Mouse (Mus musculus): ENCODE measurements around the gene Capg.
"Not testable (repeated sequence)": the region's sequence is repeated elsewhere in the genome, so short reads cannot be mapped to it uniquely, and the experiment has no call there.

- TF ChIP-seq CTCF, POLR2A (IDR thresholded peaks at IDR 0.05; ENCODE audit: insufficient read depth, low read depth, low read length): not testable (repeated sequence)
These were observed 10.6 kb upstream of the Capg start for GRCm38 (mm10) chr6:72533555-72533954.

Measured in olfactory bulb, adult 2 months (tissue).